Mouse (Mus musculus): ENCODE data around the gene Hoxa7. TPM values are rescaled to one million over a fixed set of nuclear protein-coding genes. Genes with fewer than 3 reads are reported as not detected.

Gene Hoxa7
- polyA plus RNA-seq, 1 experiment from 2014 or later = 0.34 TPM

- Histone ChIP-seq H3K9me3 (replicated peaks; ENCODE audit: control insufficient read depth, low read length) (no peaks in the 10 kb centered on the region), H3K9ac (replicated peaks; ENCODE audit: low read length) (no peak within 1 kb of the TSS), H3K4me2 (ENCODE audit: low read depth, low read length) (peak within 1 kb of the TSS; percentile 42), H3K27me3 (ENCODE audit: control insufficient read depth, insufficient read depth, low read length) (peaks cover 83% of the 10 kb centered on the region), H3K36me3 (replicated peaks; ENCODE audit: control insufficient read depth, insufficient read depth, low read depth, low read length) (no peaks in the 10 kb centered on the region), H3K4me3 (ENCODE audit: low read depth, low read length) (peak within 1 kb of the TSS; percentile 30), H3K4me1 (ENCODE audit: control insufficient read depth, insufficient read depth, low read length) (peaks cover 5% of the 10 kb centered on the region; the same call in 1 of the 2 replicates), H3K27ac (replicated peaks; ENCODE audit: low read depth, low read length) (no peak within 1 kb of the TSS)
- peak; percentile 67; the same call in 1 of the 2 replicates for ATAC-seq (replicated peaks; ENCODE audit: insufficient number of reproducible peaks, low FRiP score, low TSS enrichment, low read depth)
- WGBS = 0% methylated on average over 31 of the region's 72 CpGs
- DNase-seq (ENCODE audit: low spot score) = peak; percentile 63
Observed at GRCm38 (mm10) chr6:52260654-52261575, 39.3 kb upstream of the Hoxa7 start, which contains the start of gene Hoxa13. TSS of gene Hoxa13 (minus strand) at chr6:52260880.

DNA sequence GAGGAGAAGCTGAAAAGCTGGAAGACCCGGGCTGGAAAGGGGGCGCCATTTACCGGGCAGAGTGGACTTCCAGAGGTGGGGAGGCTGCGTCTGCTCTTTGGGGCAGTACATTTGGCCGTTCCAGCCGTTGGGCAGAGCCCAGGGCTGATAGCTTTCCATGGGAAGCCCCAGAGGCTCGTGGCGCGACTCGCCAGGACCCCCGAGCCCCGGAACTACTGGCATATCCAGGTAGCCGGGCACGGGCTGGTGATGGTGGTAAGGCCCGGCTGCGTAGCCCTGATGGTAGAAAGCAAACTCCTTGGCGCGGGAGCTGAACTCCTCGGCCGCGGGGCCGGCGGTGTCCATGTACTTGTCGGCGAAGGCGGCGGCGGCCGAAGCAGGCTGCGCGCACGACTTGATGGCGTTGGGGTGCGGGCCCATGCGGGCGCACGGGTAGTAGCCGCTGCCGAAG is 38.2 kb upstream of the Hoxa7 start:
- Histone ChIP-seq H3K9ac (replicated peaks; ENCODE audit: low read length) (no peak overlapping the region), H3K9me3 (replicated peaks; ENCODE audit: control insufficient read depth, low read length) (no peaks in the 10 kb centered on the region), H3K4me1 (ENCODE audit: control insufficient read depth, insufficient read depth, low read length) (peaks cover 5% of the 10 kb centered on the region; the same call in 1 of the 2 replicates), H3K27ac (replicated peaks; ENCODE audit: low read depth, low read length) (no peak overlapping the region), H3K27me3 (ENCODE audit: control insufficient read depth, insufficient read depth, low read length) (peaks cover 80% of the 10 kb centered on the region), H3K4me2 (ENCODE audit: low read depth, low read length) (0 out of 2 replicates have a peak overlapping the region, but pooled peaks have one; percentile 42), H3K4me3 (ENCODE audit: low read depth, low read length) (peak overlapping the region; percentile 8; the same call in 1 of the 2 replicates), H3K36me3 (replicated peaks; ENCODE audit: control insufficient read depth, insufficient read depth, low read depth, low read length) (no peaks in the 10 kb centered on the region)
- peak; percentile 32 for DNase-seq (ENCODE audit: low spot score)
- 0 out of 2 replicates have a peak, but pooled peaks have one; percentile 18 for ATAC-seq (replicated peaks; ENCODE audit: insufficient number of reproducible peaks, low FRiP score, low TSS enrichment, low read depth)
- under 1% methylated on average over 37 of the region's 39 CpGs for WGBS

- Histone ChIP-seq H3K36me3 (replicated peaks; ENCODE audit: control insufficient read depth, insufficient read depth, low read depth, low read length) (no peaks in the 10 kb centered on the region), H3K27ac (replicated peaks; ENCODE audit: low read depth, low read length) (no peak overlapping the region), H3K4me1 (ENCODE audit: control insufficient read depth, insufficient read depth, low read length) (peaks cover 5% of the 10 kb centered on the region; the same call in 1 of the 2 replicates), H3K9ac (replicated peaks; ENCODE audit: low read length) (no peak overlapping the region), H3K9me3 (replicated peaks; ENCODE audit: control insufficient read depth, low read length) (no peaks in the 10 kb centered on the region), H3K27me3 (ENCODE audit: control insufficient read depth, insufficient read depth, low read length) (peaks cover 74% of the 10 kb centered on the region), H3K4me3 (ENCODE audit: low read depth, low read length) (no peak overlapping the region), H3K4me2 (ENCODE audit: low read depth, low read length) (no peak overlapping the region)
- under 1% methylated on average over 24 of the region's 25 CpGs for WGBS
- ATAC-seq (replicated peaks; ENCODE audit: insufficient number of reproducible peaks, low FRiP score, low TSS enrichment, low read depth) (no peak), DNase-seq (ENCODE audit: low spot score) (no peak)
Observed at GRCm38 (mm10) chr6:52259081-52259790, 37.6 kb upstream of the Hoxa7 start.

GRCm38 (mm10) chr6:52256956-52257355 is 35.3 kb upstream of the Hoxa7 start:
- Histone ChIP-seq H3K4me3 (ENCODE audit: low read depth, low read length) (no peak overlapping the region), H3K27ac (replicated peaks; ENCODE audit: low read depth, low read length) (no peak overlapping the region), H3K9me3 (replicated peaks; ENCODE audit: control insufficient read depth, low read length) (no peaks in the 10 kb centered on the region), H3K36me3 (replicated peaks; ENCODE audit: control insufficient read depth, insufficient read depth, low read depth, low read length) (no peaks in the 10 kb centered on the region), H3K4me1 (ENCODE audit: control insufficient read depth, insufficient read depth, low read length) (peaks cover 5% of the 10 kb centered on the region; the same call in 1 of the 2 replicates), H3K4me2 (ENCODE audit: low read depth, low read length) (no peak overlapping the region), H3K27me3 (ENCODE audit: control insufficient read depth, insufficient read depth, low read length) (peaks cover 78% of the 10 kb centered on the region), H3K9ac (replicated peaks; ENCODE audit: low read length) (no peak overlapping the region)
- ATAC-seq (replicated peaks; ENCODE audit: insufficient number of reproducible peaks, low FRiP score, low TSS enrichment, low read depth) = no peak
- WGBS = under 1% methylated on average over 6 of the region's 6 CpGs
- DNase-seq (ENCODE audit: low spot score) = peak; percentile 90

GRCm38 (mm10) chr6:52253511-52254500 is 32.2 kb upstream of the Hoxa7 start:
- ATAC-seq (replicated peaks; ENCODE audit: insufficient number of reproducible peaks, low FRiP score, low TSS enrichment, low read depth) = no peak
- peak; percentile 27 for DNase-seq (ENCODE audit: low spot score)
- H3K27ac ChIP-seq (replicated peaks; ENCODE audit: low read depth, low read length) = no peak overlapping the region
- H3K27me3 ChIP-seq (ENCODE audit: control insufficient read depth, insufficient read depth, low read length) = peaks cover 81% of the 10 kb centered on the region
- no peak overlapping the region for H3K4me3 ChIP-seq (ENCODE audit: low read depth, low read length)
- H3K4me2 ChIP-seq (ENCODE audit: low read depth, low read length) = no peak overlapping the region; the same call in 1 of the 2 replicates
- no peak overlapping the region for H3K9ac ChIP-seq (replicated peaks; ENCODE audit: low read length)
- H3K4me1 ChIP-seq (ENCODE audit: control insufficient read depth, insufficient read depth, low read length) = no peaks in the 10 kb centered on the region; the same call in 1 of the 2 replicates
- WGBS = under 1% methylated on average over 59 of the region's 59 CpGs
- H3K9me3 ChIP-seq (replicated peaks; ENCODE audit: control insufficient read depth, low read length) = no peaks in the 10 kb centered on the region
- no peaks in the 10 kb centered on the region for H3K36me3 ChIP-seq (replicated peaks; ENCODE audit: control insufficient read depth, insufficient read depth, low read depth, low read length)

GRCm38 (mm10) chr6:52252775-52253376 is 31.2 kb upstream of the Hoxa7 start:
- under 1% methylated on average over 35 of the region's 35 CpGs for WGBS
- no peaks in the 10 kb centered on the region for H3K9me3 ChIP-seq (replicated peaks; ENCODE audit: control insufficient read depth, low read length)
- no peak overlapping the region for H3K4me2 ChIP-seq (ENCODE audit: low read depth, low read length)
- no peaks in the 10 kb centered on the region for H3K36me3 ChIP-seq (replicated peaks; ENCODE audit: control insufficient read depth, insufficient read depth, low read depth, low read length)
- no peak overlapping the region for H3K27ac ChIP-seq (replicated peaks; ENCODE audit: low read depth, low read length)
- H3K9ac ChIP-seq (replicated peaks; ENCODE audit: low read length) = no peak overlapping the region
- no peak overlapping the region for H3K4me3 ChIP-seq (ENCODE audit: low read depth, low read length)
- ATAC-seq (replicated peaks; ENCODE audit: insufficient number of reproducible peaks, low FRiP score, low TSS enrichment, low read depth) (no peak), DNase-seq (ENCODE audit: low spot score) (no peak)
- H3K27me3 ChIP-seq (ENCODE audit: control insufficient read depth, insufficient read depth, low read length) = peaks cover 82% of the 10 kb centered on the region
- no peaks in the 10 kb centered on the region; the same call in 1 of the 2 replicates for H3K4me1 ChIP-seq (ENCODE audit: control insufficient read depth, insufficient read depth, low read length)

Data from embryonic facial prominence, embryonic 11.5 days (tissue).